Mouse (Mus musculus): Measurements from ENCODE around the gene Tm9sf3.

Gene Tm9sf3

GRCm38 (mm10) chr19:41262712-41263629 is 826 bp downstream of the Tm9sf3 start:
- peak; percentile 27 for DNase-seq (ENCODE audit: low read depth, low spot score)

- no peak for DNase-seq (ENCODE audit: low read depth, low spot score)
Measured at GRCm38 (mm10) chr19:41260736-41261135, 3.1 kb downstream of the Tm9sf3 start.

- DNase-seq (ENCODE audit: low read depth, low spot score) = no peak
Measured at GRCm38 (mm10) chr19:41259256-41259655, 4.5 kb downstream of the Tm9sf3 start.

GRCm38 (mm10) chr19:41258707-41259106 is 5.1 kb downstream of the Tm9sf3 start:
- DNase-seq (ENCODE audit: low read depth, low spot score) = no peak

GRCm38 (mm10) chr19:41254584-41254983 is 9.2 kb downstream of the Tm9sf3 start:
- no peak for DNase-seq (ENCODE audit: low read depth, low spot score)

- DNase-seq (ENCODE audit: low read depth, low spot score) = no peak
Measured at GRCm38 (mm10) chr19:41248968-41249367, 14.8 kb downstream of the Tm9sf3 start.

- DNase-seq (ENCODE audit: low read depth, low spot score) = no peak
Measured at GRCm38 (mm10) chr19:41248271-41248670, 15.5 kb downstream of the Tm9sf3 start.

GRCm38 (mm10) chr19:41246271-41246670 is 17.5 kb downstream of the Tm9sf3 start:
- no peak for DNase-seq (ENCODE audit: low read depth, low spot score)

- no peak for DNase-seq (ENCODE audit: low read depth, low spot score)
Measured at GRCm38 (mm10) chr19:41244581-41244980, 19.2 kb downstream of the Tm9sf3 start.

- no peak for DNase-seq (ENCODE audit: low read depth, low spot score)
Measured at GRCm38 (mm10) chr19:41241997-41242396, 21.8 kb downstream of the Tm9sf3 start.

GRCm38 (mm10) chr19:41233698-41234097 is 30.1 kb downstream of the Tm9sf3 start:
- no peak for DNase-seq (ENCODE audit: low read depth, low spot score)

GRCm38 (mm10) chr19:41208326-41208725 is 55.5 kb downstream of the Tm9sf3 start:
- no peak for DNase-seq (ENCODE audit: low read depth, low spot score)

GRCm38 (mm10) chr19:41206811-41207344 is 56.9 kb downstream of the Tm9sf3 start, which contains the start of gene Tll2:
Gene Tll2, minus strand, starts transcription at chr19:41206835.
- DNase-seq (ENCODE audit: low read depth, low spot score) = no peak

GRCm38 (mm10) chr19:41206041-41206810 is 57.6 kb downstream of the Tm9sf3 start:
- DNase-seq (ENCODE audit: low read depth, low spot score) = no peak

GRCm38 (mm10) chr19:41204159-41205081 is 59.4 kb downstream of the Tm9sf3 start:
- no peak for DNase-seq (ENCODE audit: low read depth, low spot score)

GRCm38 (mm10) chr19:41197606-41198005 is 66.2 kb downstream of the Tm9sf3 start:
- peak; percentile 71 for DNase-seq (ENCODE audit: low read depth, low spot score)

GRCm38 (mm10) chr19:41193379-41193778 is 70.4 kb downstream of the Tm9sf3 start:
- DNase-seq (ENCODE audit: low read depth, low spot score) = no peak

- no peak for DNase-seq (ENCODE audit: low read depth, low spot score)
Measured at GRCm38 (mm10) chr19:41192953-41193352, 70.8 kb downstream of the Tm9sf3 start.

GRCm38 (mm10) chr19:41191724-41192123 is 72.1 kb downstream of the Tm9sf3 start:
- no peak for DNase-seq (ENCODE audit: low read depth, low spot score)

GRCm38 (mm10) chr19:41190876-41191434 is 72.8 kb downstream of the Tm9sf3 start:
- no peak for DNase-seq (ENCODE audit: low read depth, low spot score)

- no peak for DNase-seq (ENCODE audit: low read depth, low spot score)
Measured at GRCm38 (mm10) chr19:41177331-41177730, 86.5 kb downstream of the Tm9sf3 start.

Measured in telencephalon, adult 2 months (tissue).